Mouse (Mus musculus) heart, embryonic 13.5 days (tissue): Measurements from ENCODE around the gene Pik3ip1. TPM values are rescaled to one million over a fixed set of nuclear protein-coding genes. Genes with fewer than 3 reads are reported as not detected.

Experiments used
- ATAC-seq: fragments of 200-750 bp; cut with Nextera tagmentation; 2 replicates; pipeline ENCODE4 v1.8.0; 2017; ENCODE audit warnings: moderate TSS enrichment; ENCODE audit not compliant: insufficient number of reproducible peaks, low FRiP score, low TSS enrichment; ENCODE audit errors: extremely low read depth
- H3K27ac ChIP-seq: fragments of 300-500 bp; sonication (generic); replicated peaks from 2 replicates; pipeline ENCODE4 v1.5.1; 2015; ENCODE audit warnings: moderate library complexity, mild to moderate bottlenecking, inconsistent platforms
- H3K27me3 ChIP-seq: fragments of 300-500 bp; sonication (generic); replicated peaks from 2 replicates; pipeline ENCODE4 v1.6.1; 2015; ENCODE audit warnings: mild to moderate bottlenecking, inconsistent platforms
- H3K36me3 ChIP-seq: fragments of 300-500 bp; sonication (generic); 2 replicates; pipeline ENCODE4 v1.6.1; 2015; ENCODE audit warnings: mild to moderate bottlenecking, inconsistent platforms
- H3K4me1 ChIP-seq: fragments of 300-500 bp; sonication (generic); 2 replicates; pipeline ENCODE4 v1.6.1; 2015; ENCODE audit warnings: inconsistent platforms
- H3K4me2 ChIP-seq: fragments of 300-500 bp; sonication (generic); 2 replicates; pipeline ENCODE4 v1.6.1; 2015; ENCODE audit warnings: inconsistent platforms, mild to moderate bottlenecking, moderate library complexity
- H3K4me3 ChIP-seq: fragments of 300-500 bp; sonication (generic); 2 replicates; pipeline ENCODE4 v1.5.1; 2015; ENCODE audit warnings: moderate library complexity, mild to moderate bottlenecking, inconsistent platforms
- H3K9ac ChIP-seq: fragments of 300-500 bp; sonication (generic); 2 replicates; pipeline ENCODE4 v1.6.1; 2015; ENCODE audit warnings: inconsistent platforms, mild to moderate bottlenecking, moderate library complexity
- H3K9me3 ChIP-seq: fragments of 300-500 bp; sonication (generic); 2 replicates; pipeline ENCODE4 v1.6.1; 2016; ENCODE audit warnings: inconsistent platforms
- WGBS: fragments of 180-500 bp; shearing (Covaris S2); methylation state at CpG from one replicate; pipeline ENCODE4 v1.1.7; 2015; ENCODE audit warnings: mixed read lengths; 5-methylcytosine and 5-hydroxymethylcytosine counted together
- polyA plus RNA-seq: library from polyadenylated mRNA; unstranded; fragments of >200 nt; fragmentation: Nextera tagmentation; extraction: Ambion mirVana; gene quantifications from 2 replicates; pipeline ENCODE4 v1.2.1, GENCODE M21; 2015

Gene Pik3ip1
- polyA plus RNA-seq, 1 experiment from 2014 or later, result 19.0 TPM

- 0 out of 2 replicates have a peak overlapping the region, but pooled peaks have one; percentile 33 for H3K9ac ChIP-seq
- H3K4me2 ChIP-seq, result no peak overlapping the region
These were observed 56.8 kb downstream of the Pik3ip1 start for GRCm38 (mm10) chr11:3386941-3387368.

DNA sequence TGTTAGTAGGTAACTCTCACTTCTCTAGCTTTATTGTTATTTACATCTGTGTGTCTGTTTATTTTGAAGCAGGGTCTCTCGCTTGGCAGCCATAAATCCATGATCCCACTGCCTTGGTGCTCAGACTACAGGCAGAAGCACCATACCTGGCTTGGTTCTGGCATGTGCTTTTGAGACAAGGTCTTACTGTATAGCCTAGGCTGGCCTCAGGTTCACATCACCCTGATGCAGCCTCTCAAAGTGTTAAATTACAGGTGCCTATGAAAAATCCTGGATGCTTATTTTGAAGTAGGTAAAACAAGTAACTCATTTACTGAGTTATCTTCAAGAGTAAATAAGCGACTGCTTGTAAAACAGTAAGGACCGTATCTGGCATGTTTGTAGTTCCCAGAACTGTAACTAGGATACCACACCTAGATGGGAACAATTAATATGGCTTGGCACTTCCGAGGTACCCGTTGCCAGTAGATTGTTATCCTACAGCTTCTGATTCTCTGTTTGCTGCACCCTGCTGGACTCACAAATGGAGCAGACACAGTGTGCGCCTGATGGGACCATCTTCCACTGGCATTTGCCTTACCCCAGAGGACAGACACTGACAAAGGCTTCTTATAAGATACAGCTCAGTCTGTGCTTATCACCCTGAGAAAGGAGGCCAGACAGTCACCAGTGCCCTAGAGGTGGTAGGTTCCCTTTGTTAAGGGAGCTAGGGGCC, 57.4 kb downstream of the Pik3ip1 start:
- H3K4me1 ChIP-seq, result peaks cover 21% of the 10 kb centered on the region
- no peaks in the 10 kb centered on the region for H3K27me3 ChIP-seq
- peaks cover 43% of the 10 kb centered on the region for H3K36me3 ChIP-seq
- H3K4me2 ChIP-seq, result no peak overlapping the region
- WGBS, result 82% methylated on average over 6 of the region's 6 CpGs
- ATAC-seq, result no peak
- H3K9me3 ChIP-seq, result no peaks in the 10 kb centered on the region
- peak overlapping the region; percentile 42; the same call in 1 of the 2 replicates for H3K27ac ChIP-seq
- H3K4me3 ChIP-seq, result no peak overlapping the region
- H3K9ac ChIP-seq, result no peak overlapping the region

More at GRCm38 (mm10) chr11:3386941-3387368, 56.8 kb downstream of the Pik3ip1 start:
- Histone ChIP-seq H3K9me3 (no peaks in the 10 kb centered on the region), H3K36me3 (peaks cover 47% of the 10 kb centered on the region), H3K27me3 (no peaks in the 10 kb centered on the region), H3K4me1 (peaks cover 15% of the 10 kb centered on the region), H3K4me3 (no peak overlapping the region), H3K27ac (peak overlapping the region; percentile 45)
- 10% methylated on average over 4 of the region's 4 CpGs for WGBS
- peak; percentile 59; the same call in 1 of the 2 replicates for ATAC-seq

DNA sequence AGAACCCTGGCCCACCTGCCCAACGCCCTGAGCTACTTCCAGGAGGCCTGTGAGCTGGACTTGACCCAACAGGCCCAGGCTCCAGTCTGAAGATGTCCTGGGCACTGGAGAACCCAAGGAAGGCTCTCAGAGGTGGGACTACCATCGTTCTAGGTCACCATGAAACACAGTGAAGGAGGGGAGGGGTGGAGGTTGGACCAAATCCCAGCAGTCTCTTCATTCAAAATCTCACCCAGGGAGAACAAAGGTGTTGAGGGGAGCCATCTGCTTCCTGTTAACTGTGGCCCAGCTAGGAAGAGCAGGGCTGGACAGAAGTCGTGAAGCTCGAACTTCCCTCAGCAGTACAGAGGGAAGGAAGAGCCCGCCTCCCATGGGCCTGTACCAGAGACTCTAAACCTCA, 59.8 kb downstream of the Pik3ip1 start:
- Histone ChIP-seq H3K4me2 (no peak overlapping the region), H3K4me1 (peaks cover 39% of the 10 kb centered on the region), H3K27me3 (no peaks in the 10 kb centered on the region), H3K9ac (no peak overlapping the region), H3K9me3 (no peaks in the 10 kb centered on the region), H3K4me3 (no peak overlapping the region), H3K27ac (no peak overlapping the region), H3K36me3 (peaks cover 28% of the 10 kb centered on the region)
- ATAC-seq, result no peak
- 55% methylated on average over 5 of the region's 5 CpGs for WGBS

DNA sequence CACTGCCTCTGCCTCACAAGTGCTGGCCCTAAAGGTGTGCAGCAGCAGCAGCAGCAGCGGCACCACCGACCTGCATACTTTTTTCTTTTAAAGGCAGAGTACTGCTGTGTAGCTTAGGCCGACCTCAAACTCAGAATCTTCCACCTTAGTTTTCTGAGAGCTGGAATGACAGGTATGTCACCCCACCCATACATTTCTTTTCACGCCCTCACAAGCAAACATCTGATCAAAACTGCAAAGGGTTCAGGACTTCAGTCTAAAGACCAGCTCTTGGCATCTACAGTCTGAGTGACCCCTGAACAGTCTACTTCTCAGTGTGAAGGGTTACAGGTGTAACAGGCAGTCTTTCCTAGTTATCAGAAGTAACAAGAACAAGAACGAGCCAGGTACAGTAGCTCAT, 60.6 kb downstream of the Pik3ip1 start:
- no peak overlapping the region for H3K9ac ChIP-seq
- no peak overlapping the region for H3K4me2 ChIP-seq
- H3K9me3 ChIP-seq, result no peaks in the 10 kb centered on the region
- peaks cover 32% of the 10 kb centered on the region for H3K36me3 ChIP-seq
- WGBS, result 82% methylated on average over 5 of the region's 5 CpGs
- H3K4me1 ChIP-seq, result peaks cover 39% of the 10 kb centered on the region
- H3K27ac ChIP-seq, result no peak overlapping the region
- H3K4me3 ChIP-seq, result no peak overlapping the region
- H3K27me3 ChIP-seq, result no peaks in the 10 kb centered on the region
- no peak for ATAC-seq

- no peaks in the 10 kb centered on the region for H3K9me3 ChIP-seq
- no peaks in the 10 kb centered on the region for H3K27me3 ChIP-seq
- no peak for ATAC-seq
- no peak overlapping the region for H3K4me3 ChIP-seq
- peak overlapping the region; percentile 48 for H3K27ac ChIP-seq
- H3K4me2 ChIP-seq, result no peak overlapping the region
- H3K4me1 ChIP-seq, result peaks cover 31% of the 10 kb centered on the region
- WGBS, result 53% methylated on average over 8 of the region's 8 CpGs
- no peak overlapping the region for H3K9ac ChIP-seq
- H3K36me3 ChIP-seq, result peaks cover 40% of the 10 kb centered on the region
These were observed 62.3 kb downstream of the Pik3ip1 start for GRCm38 (mm10) chr11:3392526-3392925.

Other genes with a start within 250 kb of the Pik3ip1 start
- gene Sfi1, start 136.9 kb upstream of the Pik3ip1 start, polyA plus RNA-seq, result 7.3 and 10.1 TPM in 2 replicates
- 28.0 and 32.3 TPM in 2 replicates for gene Eif4enif1, start 128.0 kb upstream of the Pik3ip1 start, polyA plus RNA-seq
- 159 and 171 TPM in 2 replicates for gene Drg1, start 64.0 kb upstream of the Pik3ip1 start, polyA plus RNA-seq
- gene Patz1, start 41.5 kb upstream of the Pik3ip1 start, polyA plus RNA-seq, result 22.7 and 24.4 TPM in 2 replicates
- gene Limk2, start 78.8 kb downstream of the Pik3ip1 start, polyA plus RNA-seq, result 50.4 and 58.3 TPM in 2 replicates
- gene Rnf185, start 122.0 kb downstream of the Pik3ip1 start, polyA plus RNA-seq, result 24.7 and 25.6 TPM in 2 replicates
- 0.11 and 0.16 TPM in 2 replicates for gene Pla2g3, start 157.9 kb downstream of the Pik3ip1 start, polyA plus RNA-seq
- gene Inpp5j, start 174.4 kb downstream of the Pik3ip1 start, polyA plus RNA-seq, result 9.0 and 10.0 TPM in 2 replicates
- 128 and 130 TPM in 2 replicates for gene Selenom, start 184.3 kb downstream of the Pik3ip1 start, polyA plus RNA-seq
- 77.1 and 79.5 TPM in 2 replicates for gene Smtn, start 210.2 kb downstream of the Pik3ip1 start, polyA plus RNA-seq